Mouse (Mus musculus): ENCODE measurements around the gene Aym1. TPM values are rescaled to one million over a fixed set of nuclear protein-coding genes. Genes with fewer than 3 reads are reported as not detected.
A peak's percentile ranks its signal among the peaks of the same experiment; 100 is the strongest.

The Aym1 gene
- total RNA-seq, 2 experiments from 2014 or later = not detected

GRCm38 (mm10) chr5:113397443-113398317, 40.6 kb downstream of the Aym1 start:
- no peak for DNase-seq
- intact Hi-C loops (cut with DNase I) = no loop called here

DNA sequence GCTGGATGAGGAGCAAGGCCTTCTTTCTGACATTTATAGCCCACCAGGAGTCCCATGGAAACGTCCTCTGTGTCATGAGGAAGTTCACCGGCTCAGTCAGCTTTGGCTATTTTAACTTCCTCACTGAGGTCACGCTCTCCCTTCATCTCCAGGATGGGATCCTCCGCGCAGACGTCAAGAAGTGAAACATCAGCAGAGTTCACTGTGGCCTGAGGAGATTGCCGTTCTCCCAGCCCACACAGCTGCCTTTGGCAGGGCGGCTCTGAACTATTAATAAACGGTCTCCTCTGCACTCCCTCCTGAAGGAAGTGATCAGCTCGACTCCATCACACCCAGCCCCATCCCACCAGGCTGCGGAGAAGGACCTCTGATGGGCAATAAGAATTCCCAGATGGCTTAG, 45.6 kb downstream of the Aym1 start:
- intact Hi-C loops (cut with DNase I) = no loop called here
- peak; percentile 4 to 10 for DNase-seq

- DNase-seq = peak; percentile 59 to 67
- intact Hi-C loops (cut with DNase I) = no loop called here
Measured at GRCm38 (mm10) chr5:113407346-113407745, 50.3 kb downstream of the Aym1 start.

Small RNAs within 50 kb of the gene (microRNA-seq; reads per million reads assigned to microRNA genes)
- gene Mir7229 = 0 reads per million in 2 experiments
- 0 reads per million in 2 experiments for gene Mir7230

Other genes with a start within 250 kb of the Aym1 start
- gene 2900026A02Rik, start 136.1 kb upstream of the Aym1 start, total RNA-seq (2021) = 10 to 100 TPM; 46.9 to 51.4 TPM
- gene Tmem211, start 130.4 kb upstream of the Aym1 start, total RNA-seq (2021) = not detected
- 1 to 10 TPM in 1 of 2 experiments, under 1 TPM in 1; 0.74 to 1.1 TPM for gene Sgsm1, start 46.5 kb upstream of the Aym1 start, total RNA-seq (2021)
- under 1 TPM; 0.53 to 0.67 TPM for gene Wscd2, start 133.0 kb downstream of the Aym1 start, total RNA-seq (2021)